Mouse (Mus musculus) bone marrow macrophage, adult 2 months (primary cell): ENCODE results near the gene Gm21760. TPM values are rescaled to one million over a fixed set of nuclear protein-coding genes. Genes with fewer than 3 reads are reported as not detected.
"Not testable (repeated sequence)": the region's sequence is repeated elsewhere in the genome, so short reads cannot be mapped to it uniquely, and the experiment has no call there.

Experiments
- H3K27ac ChIP-seq: 2 replicates; pipeline ENCODE4 v1.5.1; 2012; ENCODE audit warnings: low read depth, low read length; ENCODE audit not compliant: insufficient read depth
- H3K4me1 ChIP-seq: 2 replicates; pipeline ENCODE4 v1.6.1; 2012; ENCODE audit warnings: low read length; ENCODE audit not compliant: control insufficient read depth, insufficient read depth
- H3K4me3 ChIP-seq: 2 replicates; pipeline ENCODE4 v1.5.1; 2012; ENCODE audit warnings: mild to moderate bottlenecking, low read length, moderate library complexity; ENCODE audit not compliant: insufficient read depth
- polyA plus RNA-seq: library from polyadenylated mRNA; stranded (reverse); fragments of >200 nt; gene quantifications from 2 replicates; pipeline ENCODE4 v1.2.4, GENCODE M21; 2012; ENCODE audit not compliant: missing spikeins, insufficient read depth, insufficient read length

The Gm21760 gene
- not detected in 2 replicates for polyA plus RNA-seq

- not testable (repeated sequence) for H3K4me3 ChIP-seq, H3K27ac ChIP-seq, H3K4me1 ChIP-seq
Measured at GRCm38 (mm10) chrY:80133479-80133878, at the start of gene Gm21760. Gene Gm21760 (plus strand): TSS chrY:80133779.
